Mouse (Mus musculus): ENCODE data around the gene Rgma. TPM values are rescaled to one million over a fixed set of nuclear protein-coding genes. Genes with fewer than 3 reads are reported as not detected.

The Rgma gene
- polyA plus RNA-seq, 1 experiment, result 4.7 TPM

DNA sequence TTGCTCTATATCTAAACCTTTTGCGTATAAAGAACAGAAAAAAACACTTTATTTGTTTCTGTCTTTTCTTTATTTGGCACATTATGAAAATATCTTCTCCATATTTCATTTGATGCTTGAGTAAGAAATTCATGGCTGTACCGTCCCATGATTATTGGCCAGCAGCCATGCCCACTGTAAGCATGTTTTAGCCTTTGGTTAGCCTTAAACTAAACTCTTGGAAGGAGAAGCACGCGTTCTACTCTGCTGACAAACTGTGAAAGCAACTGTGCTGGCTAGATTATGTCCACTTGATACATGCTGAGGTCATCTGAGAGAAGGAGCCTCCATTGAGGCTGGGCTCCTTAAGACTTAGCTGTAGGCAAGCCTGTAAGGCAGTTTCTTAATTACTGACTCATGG is 66.9 kb downstream of the Rgma start:
- TF ChIP-seq CTCF (IDR thresholded peaks at IDR 0.05; ENCODE audit: extremely low read depth, insufficient read depth, insufficient read length, insufficient replicate concordance) (no peak), POLR2A (IDR thresholded peaks at IDR 0.05; ENCODE audit: low read depth, low read length) (no peak)
- DNase-seq (ENCODE audit: low read depth in 1 of 2, low spot score in 2 of 2), result no peak
- 92% methylated on average over 4 of the region's 4 CpGs for WGBS

DNA sequence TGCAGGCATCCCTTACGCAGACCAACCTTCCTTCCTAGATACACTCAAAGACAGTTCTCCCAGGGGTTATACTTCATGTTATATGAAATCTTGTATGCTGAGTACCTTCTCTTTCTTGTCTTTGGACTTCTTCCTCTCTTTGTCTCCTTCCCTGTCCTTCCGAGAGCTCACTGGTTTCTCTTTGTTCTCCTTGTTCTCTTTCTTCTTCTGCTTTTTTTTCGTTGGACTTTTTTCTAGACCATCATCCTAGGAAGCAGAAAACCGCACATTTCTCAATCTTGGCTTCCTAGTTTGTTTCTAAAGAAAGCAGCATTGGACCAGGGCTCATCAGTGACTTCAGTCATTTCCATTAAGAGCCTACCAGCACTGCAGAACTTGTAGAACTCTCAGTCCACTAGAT is 76.3 kb downstream of the Rgma start:
- Histone ChIP-seq H3K4me1 (ENCODE audit: control insufficient read depth, insufficient read depth, insufficient read length) (no peaks in the 10 kb centered on the region), H3K36me3 (ENCODE audit: control insufficient read depth, insufficient read depth, low read length) (peaks cover 64% of the 10 kb centered on the region), H3K4me3 (ENCODE audit: extremely low read depth, insufficient read depth, insufficient read length) (no peak overlapping the region), H3K27me3 (ENCODE audit: control insufficient read depth, insufficient read depth, low read length) (no peaks in the 10 kb centered on the region), H3K27ac (ENCODE audit: insufficient read depth, low read length) (no peak overlapping the region)
- DNase-seq (ENCODE audit: low read depth in 1 of 2, low spot score in 2 of 2), result no peak
- 80% methylated on average over 4 of the region's 4 CpGs for WGBS
- TF ChIP-seq POLR2A (IDR thresholded peaks at IDR 0.05; ENCODE audit: low read depth, low read length) (no peak), CTCF (IDR thresholded peaks at IDR 0.05; ENCODE audit: extremely low read depth, insufficient read depth, insufficient read length, insufficient replicate concordance) (no peak)

More for the DNA sequence above, 66.9 kb downstream of the Rgma start:
- H3K36me3 ChIP-seq (ENCODE audit: control insufficient read depth, insufficient read depth, low read length), result peaks cover 57% of the 10 kb centered on the region
- H3K27ac ChIP-seq (ENCODE audit: insufficient read depth, low read length), result no peak overlapping the region
- H3K27me3 ChIP-seq (ENCODE audit: control insufficient read depth, insufficient read depth, low read length), result no peaks in the 10 kb centered on the region
- H3K4me1 ChIP-seq (ENCODE audit: control insufficient read depth, insufficient read depth, insufficient read length), result no peaks in the 10 kb centered on the region
- H3K4me3 ChIP-seq (ENCODE audit: extremely low read depth, insufficient read depth, insufficient read length), result no peak overlapping the region

- TF ChIP-seq POLR2A (IDR thresholded peaks at IDR 0.05; ENCODE audit: low read depth, low read length), result no peak
- TF ChIP-seq CTCF (IDR thresholded peaks at IDR 0.05; ENCODE audit: extremely low read depth, insufficient read depth, insufficient read length, insufficient replicate concordance), result no peak
- 93% methylated on average over 3 of the region's 3 CpGs for WGBS
- DNase-seq (ENCODE audit: low read depth in 1 of 2, low spot score in 2 of 2), result no peak
- Histone ChIP-seq H3K4me1 (ENCODE audit: control insufficient read depth, insufficient read depth, insufficient read length) (no peaks in the 10 kb centered on the region), H3K27me3 (ENCODE audit: control insufficient read depth, insufficient read depth, low read length) (no peaks in the 10 kb centered on the region), H3K4me3 (ENCODE audit: extremely low read depth, insufficient read depth, insufficient read length) (no peak overlapping the region), H3K36me3 (ENCODE audit: control insufficient read depth, insufficient read depth, low read length) (peaks cover 65% of the 10 kb centered on the region), H3K27ac (ENCODE audit: insufficient read depth, low read length) (no peak overlapping the region)
Measured at GRCm38 (mm10) chr7:73452187-73452808, 77.0 kb downstream of the Rgma start.

GRCm38 (mm10) chr7:73454113-73454512 is 78.8 kb downstream of the Rgma start:
- 96% methylated on average over 12 of the region's 12 CpGs for WGBS
- Histone ChIP-seq H3K4me3 (ENCODE audit: extremely low read depth, insufficient read depth, insufficient read length) (no peak overlapping the region), H3K36me3 (ENCODE audit: control insufficient read depth, insufficient read depth, low read length) (peaks cover 66% of the 10 kb centered on the region), H3K27me3 (ENCODE audit: control insufficient read depth, insufficient read depth, low read length) (no peaks in the 10 kb centered on the region), H3K4me1 (ENCODE audit: control insufficient read depth, insufficient read depth, insufficient read length) (no peaks in the 10 kb centered on the region), H3K27ac (ENCODE audit: insufficient read depth, low read length) (no peak overlapping the region)
- no peak for DNase-seq (ENCODE audit: low read depth in 1 of 2, low spot score in 2 of 2)
- TF ChIP-seq CTCF (IDR thresholded peaks at IDR 0.05; ENCODE audit: extremely low read depth, insufficient read depth, insufficient read length, insufficient replicate concordance) (no peak), POLR2A (IDR thresholded peaks at IDR 0.05; ENCODE audit: low read depth, low read length) (no peak)

- H3K4me1 ChIP-seq (ENCODE audit: control insufficient read depth, insufficient read depth, insufficient read length), result no peaks in the 10 kb centered on the region
- no peak overlapping the region for H3K4me3 ChIP-seq (ENCODE audit: extremely low read depth, insufficient read depth, insufficient read length)
- DNase-seq (ENCODE audit: low read depth in 1 of 2, low spot score in 2 of 2), result no peak
- TF ChIP-seq POLR2A (IDR thresholded peaks at IDR 0.05; ENCODE audit: low read depth, low read length) (no peak), CTCF (IDR thresholded peaks at IDR 0.05; ENCODE audit: extremely low read depth, insufficient read depth, insufficient read length, insufficient replicate concordance) (no peak)
- 93% methylated on average over 2 of the region's 2 CpGs for WGBS
- H3K27me3 ChIP-seq (ENCODE audit: control insufficient read depth, insufficient read depth, low read length), result no peaks in the 10 kb centered on the region
- H3K36me3 ChIP-seq (ENCODE audit: control insufficient read depth, insufficient read depth, low read length), result peaks cover 63% of the 10 kb centered on the region
- no peak overlapping the region for H3K27ac ChIP-seq (ENCODE audit: insufficient read depth, low read length)
Measured at GRCm38 (mm10) chr7:73463546-73463945, 88.2 kb downstream of the Rgma start.

GRCm38 (mm10) chr7:73467741-73468140 is 92.4 kb downstream of the Rgma start:
- TF ChIP-seq CTCF (IDR thresholded peaks at IDR 0.05; ENCODE audit: extremely low read depth, insufficient read depth, insufficient read length, insufficient replicate concordance) (no peak), POLR2A (IDR thresholded peaks at IDR 0.05; ENCODE audit: low read depth, low read length) (no peak)
- H3K36me3 ChIP-seq (ENCODE audit: control insufficient read depth, insufficient read depth, low read length), result peaks cover 64% of the 10 kb centered on the region

More at GRCm38 (mm10) chr7:73467741-73468140, 92.4 kb downstream of the Rgma start:
- DNase-seq (ENCODE audit: low read depth in 1 of 2, low spot score in 2 of 2), result no peak
- Histone ChIP-seq H3K27me3 (ENCODE audit: control insufficient read depth, insufficient read depth, low read length) (no peaks in the 10 kb centered on the region), H3K4me1 (ENCODE audit: control insufficient read depth, insufficient read depth, insufficient read length) (no peaks in the 10 kb centered on the region), H3K4me3 (ENCODE audit: extremely low read depth, insufficient read depth, insufficient read length) (no peak overlapping the region), H3K27ac (ENCODE audit: insufficient read depth, low read length) (no peak overlapping the region)
- WGBS, result 94% methylated on average over 3 of the region's 3 CpGs

Other genes with a start within 250 kb of the Rgma start
- gene Chd2, start 166.3 kb downstream of the Rgma start, polyA plus RNA-seq (2012; rRNA removed), result 48.6 and 52.5 TPM in 2 replicates